Mouse (Mus musculus): Measurements from ENCODE around the gene Gal. TPM values are rescaled to one million over a fixed set of nuclear protein-coding genes. Genes with fewer than 3 reads are reported as not detected.

Gene Gal
- 10 to 100 TPM in 1 of 2 experiments, 1 to 10 TPM in 1; 9.1 to 12.4 TPM for total RNA-seq (2021)
- long read RNA-seq, experiment 1, transcript Gal-202 (6 exons, 788 nt), result major isoform, 17 of 19 reads
- long read RNA-seq, experiment 1, partial matches to known transcripts, result 2 of 19 reads
- long read RNA-seq, experiment 1, other reads (novel, unspliced or antisense), result 0 of 19 reads
- long read RNA-seq, experiment 2, transcript Gal-202 (6 exons, 788 nt), result major isoform, 14 of 14 reads
- long read RNA-seq, experiment 2, partial matches to known transcripts, result 0 of 14 reads
- long read RNA-seq, experiment 2, other reads (novel, unspliced or antisense), result 0 of 14 reads

DNA sequence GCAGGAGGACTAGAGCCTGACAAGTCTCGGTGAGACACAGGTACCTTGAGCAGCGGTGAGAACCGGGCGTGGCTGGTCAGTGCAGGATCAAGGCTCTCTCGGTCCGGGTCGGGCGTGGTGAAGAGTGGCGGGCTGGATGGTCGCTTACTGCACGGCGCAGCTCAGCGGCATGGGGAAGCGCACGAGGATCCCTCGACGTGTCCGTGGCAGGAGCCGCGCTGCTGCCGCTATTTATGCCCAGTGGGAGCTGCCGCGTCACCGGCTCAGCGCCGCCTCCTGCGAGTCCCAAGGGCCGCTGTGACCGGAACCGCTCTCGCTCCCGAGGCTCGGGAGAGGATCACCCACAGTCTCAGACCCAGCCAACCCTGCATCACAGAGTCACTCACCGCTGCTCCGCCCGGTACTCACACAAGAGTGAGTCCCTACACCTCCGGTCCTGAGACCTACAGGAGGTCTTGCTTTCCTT is at the start of gene Gal:
Gene Gal (minus strand): TSS at position 277 of the 466 bp plus-strand sequence.
- DNase-seq (ENCODE audit: low spot score in 2 of 2), result peak in 1 of 2 experiments; percentile 5

DNA sequence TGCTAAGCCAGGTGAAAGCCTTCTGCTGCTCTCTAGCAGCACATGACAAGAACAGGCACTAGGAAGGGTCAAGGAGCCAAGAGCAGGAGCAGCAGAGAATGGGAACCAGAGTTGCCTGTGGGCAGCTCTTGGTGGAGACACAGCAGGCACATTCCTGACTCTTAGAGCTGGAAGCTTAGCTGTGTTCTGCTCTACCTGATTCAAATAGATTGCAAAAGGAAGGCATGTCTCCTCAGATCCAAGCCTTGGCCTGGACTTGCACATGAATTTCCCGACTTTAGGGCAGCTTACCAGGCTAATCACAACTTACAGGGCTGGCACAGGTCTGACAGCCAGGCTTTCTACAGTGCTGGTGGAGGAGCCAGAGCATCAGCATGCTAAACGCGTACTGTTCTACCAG is 45.6 kb upstream of the Gal start:
- DNase-seq (ENCODE audit: low spot score in 2 of 2), result no peak

DNA sequence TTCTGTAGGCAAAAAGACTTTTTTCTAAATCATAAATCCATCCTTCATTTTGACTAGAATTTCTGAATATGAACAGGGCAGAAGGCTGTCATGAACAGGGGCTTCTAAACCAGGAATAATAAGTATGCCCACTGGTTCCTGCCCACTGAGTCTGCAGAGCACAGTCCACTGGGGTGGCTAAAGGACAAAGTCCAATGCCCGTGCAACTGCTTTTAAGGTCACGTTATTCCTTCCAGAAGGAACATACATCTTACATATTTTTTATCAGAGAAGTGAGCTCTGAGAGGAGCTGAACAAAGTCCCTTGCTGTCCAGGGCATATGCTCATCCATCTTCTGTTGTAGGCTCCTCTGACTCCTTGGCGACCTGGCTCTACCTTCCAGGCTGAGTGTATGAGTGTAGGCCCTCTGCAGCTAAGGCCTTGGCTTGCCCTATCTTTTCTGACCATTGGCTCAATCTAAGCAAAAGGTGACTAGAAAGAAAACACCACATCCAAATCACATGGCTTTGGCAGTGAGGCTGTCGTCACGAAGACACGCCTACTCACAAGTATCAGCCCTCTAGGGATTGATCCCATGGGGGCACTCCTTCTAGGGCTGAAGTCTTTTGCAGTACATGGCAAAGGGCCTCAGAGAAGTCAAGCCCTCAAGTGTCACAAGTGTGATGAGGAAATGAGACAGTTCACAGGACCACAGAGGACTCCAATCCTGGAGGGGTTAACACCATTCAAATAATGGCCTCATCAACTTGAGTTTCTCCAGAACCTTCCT is 44.2 kb upstream of the Gal start:
- no peak for DNase-seq (ENCODE audit: low spot score in 2 of 2)

DNA sequence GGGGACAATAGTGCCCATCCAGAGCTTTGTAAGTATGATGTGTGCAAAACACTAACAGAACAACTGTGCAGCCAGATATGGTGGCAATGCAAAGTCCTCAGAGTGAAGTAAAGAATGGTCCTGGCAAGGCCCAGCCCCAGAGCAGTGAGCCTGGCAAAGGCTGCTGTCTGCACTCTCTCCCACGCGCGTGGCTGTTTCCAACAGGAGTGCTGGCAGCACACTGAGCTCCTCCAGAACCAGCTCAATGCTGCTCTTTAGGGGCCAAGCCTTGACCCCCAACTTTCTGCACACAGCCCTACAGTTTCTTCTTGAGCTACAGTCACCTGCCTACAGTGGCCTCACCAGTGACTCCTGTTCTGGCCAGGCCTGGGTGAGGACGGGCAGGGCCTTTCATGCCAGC is 43.4 kb upstream of the Gal start:
- DNase-seq (ENCODE audit: low spot score in 2 of 2), result no peak

DNA sequence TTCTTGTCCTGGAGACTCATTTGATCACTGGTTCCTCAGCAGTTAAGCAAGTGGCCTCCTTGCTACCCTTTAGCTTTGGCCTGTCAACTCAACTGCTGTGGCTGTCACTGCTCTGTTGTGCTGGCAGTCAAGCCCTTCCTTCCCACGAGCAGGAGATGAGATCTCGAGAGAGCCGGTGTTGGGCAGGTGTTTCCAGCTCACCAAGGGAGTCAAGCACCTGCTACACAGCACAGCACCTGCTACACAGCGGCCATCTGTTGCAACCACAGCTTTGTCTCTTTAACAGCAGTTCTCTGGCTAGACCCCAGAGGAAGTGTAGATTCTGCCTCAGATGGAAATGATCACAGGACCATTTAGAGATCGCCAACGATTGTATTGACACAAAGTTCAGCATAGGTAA is 37.3 kb upstream of the Gal start:
- DNase-seq (ENCODE audit: low spot score in 2 of 2), result no peak

DNA sequence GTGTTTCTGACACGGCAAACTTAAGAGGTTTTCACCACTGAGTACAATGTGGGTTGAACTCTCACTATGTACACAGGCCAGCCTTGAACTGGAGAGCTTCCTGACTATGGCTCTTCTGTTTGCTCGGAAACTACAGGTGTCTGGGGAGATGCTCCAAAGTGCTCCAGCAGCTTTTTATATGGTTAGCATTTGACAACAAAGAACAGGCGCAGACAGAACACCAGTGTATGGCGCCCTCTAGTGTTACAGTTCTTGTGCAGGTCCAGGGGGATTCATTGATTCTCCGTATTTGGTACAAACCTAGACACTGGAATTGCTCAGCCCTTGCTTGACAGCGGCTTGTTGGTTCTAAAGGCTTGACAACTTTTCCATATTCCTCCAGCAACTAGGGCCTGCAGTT is 36.8 kb upstream of the Gal start:
- DNase-seq (ENCODE audit: low spot score in 2 of 2), result peak in 1 of 2 experiments; percentile 41

DNA sequence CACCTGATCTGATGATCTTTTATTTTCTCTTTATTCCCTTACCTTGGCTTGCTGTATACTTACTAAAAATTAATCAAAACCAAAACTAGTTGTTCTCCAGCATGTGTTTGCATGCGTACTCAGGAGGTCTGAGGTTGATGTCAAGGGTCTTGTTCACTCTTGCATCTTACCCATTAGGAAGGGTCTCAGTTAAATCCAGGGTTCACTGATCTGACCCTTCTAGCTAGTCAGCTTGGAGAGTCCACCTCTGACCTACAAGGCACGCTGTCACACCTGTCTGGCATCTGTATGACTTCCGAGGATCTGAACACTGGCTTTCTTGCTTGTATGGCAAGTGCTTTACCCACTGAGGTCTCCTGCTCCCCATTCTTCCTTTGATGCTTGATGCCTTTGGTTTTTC is 36.4 kb upstream of the Gal start:
- DNase-seq (ENCODE audit: low spot score in 2 of 2), result no peak

DNA sequence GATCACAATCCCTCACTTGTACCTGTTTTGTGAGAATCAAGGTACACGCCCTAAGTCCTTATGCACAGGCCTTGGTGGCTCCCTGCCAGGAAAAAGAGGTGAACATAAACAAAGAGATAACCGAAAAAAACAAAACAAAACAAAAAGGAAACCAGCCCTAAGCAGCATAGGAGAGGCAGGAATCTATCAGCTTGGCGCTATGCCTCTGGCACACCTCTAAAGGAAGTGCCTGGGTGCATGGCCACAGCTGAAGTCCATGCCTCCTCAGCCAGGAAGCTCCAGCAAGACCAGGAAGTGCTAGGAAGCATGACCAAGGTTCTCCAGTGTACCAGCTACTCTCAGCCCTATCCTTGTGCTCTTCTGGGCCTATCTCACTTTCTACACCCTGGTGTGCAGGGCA is 34.9 kb upstream of the Gal start:
- no peak for DNase-seq (ENCODE audit: low spot score in 2 of 2)

DNA sequence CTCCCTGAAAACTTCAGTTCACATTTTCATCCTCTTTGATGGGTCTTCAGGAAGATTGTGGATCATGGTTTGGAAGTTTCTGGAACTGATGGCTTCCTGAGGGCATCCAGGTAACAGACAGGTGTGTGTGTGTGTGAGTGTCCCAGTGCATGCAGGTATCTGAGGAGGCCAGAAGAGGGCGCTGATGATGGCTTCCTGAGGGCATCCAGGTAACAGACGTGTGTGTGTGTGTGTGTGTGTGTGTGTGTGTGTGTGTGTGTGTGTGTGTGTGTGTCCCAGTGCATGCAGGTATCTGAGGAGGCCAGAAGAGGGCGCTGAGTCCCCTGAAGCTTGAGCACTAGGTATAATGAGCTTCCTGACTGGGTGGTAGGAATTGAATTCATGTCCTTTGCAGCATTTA is 33.0 kb upstream of the Gal start:
- no peak for DNase-seq (ENCODE audit: low spot score in 2 of 2)

DNA sequence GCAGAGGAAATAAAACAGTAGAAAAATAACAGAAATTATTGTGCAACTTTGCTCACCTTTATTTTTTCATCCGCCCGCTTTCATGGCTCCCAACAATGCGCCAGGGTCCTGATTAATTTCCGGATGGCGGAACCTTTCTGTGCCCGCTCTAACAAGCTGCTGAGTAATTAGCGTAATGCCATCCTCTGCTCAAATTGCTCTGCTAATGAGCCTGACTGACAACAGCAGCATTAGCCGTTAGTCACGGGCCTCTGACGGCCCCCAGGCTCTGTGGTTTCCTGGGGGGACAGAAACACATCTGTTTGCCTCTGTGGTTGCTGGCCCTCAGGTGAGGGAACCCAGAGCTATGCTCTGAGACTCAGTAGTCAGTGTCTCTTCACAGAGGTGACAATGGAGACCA is 26.7 kb upstream of the Gal start:
- DNase-seq (ENCODE audit: low spot score in 2 of 2), result no peak

DNA sequence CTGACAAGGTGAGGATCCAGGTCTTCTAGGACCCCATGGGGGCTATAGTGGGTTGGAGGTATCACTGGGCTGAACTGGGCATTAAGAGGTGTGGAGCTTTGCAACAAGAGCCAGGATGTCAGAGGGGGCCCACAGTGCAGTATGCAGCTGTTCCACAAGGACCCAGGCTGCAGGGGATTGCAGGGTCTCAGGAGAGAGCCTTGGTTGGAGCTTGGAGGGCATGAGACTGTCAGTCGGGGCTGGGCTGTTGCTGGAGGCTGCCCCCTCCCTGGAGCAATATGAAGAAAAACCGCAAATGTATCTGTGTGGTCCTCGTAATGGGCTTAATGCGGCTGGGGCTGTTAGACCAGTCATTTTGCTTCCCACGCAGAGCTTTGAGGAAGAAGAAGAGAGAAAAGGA is 26.3 kb upstream of the Gal start:
- no peak for DNase-seq (ENCODE audit: low spot score in 2 of 2)

DNA sequence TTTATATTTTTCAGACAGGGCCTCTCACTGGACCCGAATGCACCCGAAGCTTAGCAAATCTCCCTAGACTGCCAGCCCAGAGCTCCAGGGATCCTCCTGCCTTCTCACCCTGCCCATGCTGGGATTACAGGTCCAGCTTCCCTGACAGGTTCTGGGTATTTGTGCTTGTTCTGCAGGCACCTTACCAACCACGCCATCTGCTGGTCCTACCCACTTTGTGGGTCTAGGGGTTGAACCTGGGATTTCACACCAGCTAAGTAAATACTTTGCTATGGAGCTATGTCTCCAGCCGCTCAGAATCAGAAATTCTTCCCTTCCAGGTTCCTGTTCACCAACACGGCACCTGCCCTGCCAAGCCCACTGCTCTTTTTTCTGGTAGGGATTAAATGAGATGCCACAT is 23.6 kb upstream of the Gal start:
- DNase-seq (ENCODE audit: low spot score in 2 of 2), result no peak

DNA sequence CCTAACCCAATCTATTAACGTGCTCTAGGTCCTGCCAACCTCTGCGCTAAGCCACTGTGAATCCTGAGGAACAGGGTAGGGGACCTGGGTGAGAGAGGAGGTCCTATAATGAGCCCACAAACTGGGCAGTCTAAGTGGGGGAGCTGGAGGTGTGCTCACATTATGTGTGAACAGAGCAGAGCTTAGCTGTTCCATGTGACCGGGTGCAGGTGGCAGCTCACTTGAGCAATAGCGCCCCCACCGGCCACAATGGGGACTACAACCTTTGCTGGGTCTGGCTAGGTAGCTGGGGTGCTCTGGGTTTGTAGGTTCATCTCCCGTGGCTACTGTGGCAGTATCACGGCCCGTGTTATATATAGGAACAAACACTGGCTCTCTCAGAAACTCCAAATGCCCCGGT is 22.5 kb upstream of the Gal start:
- no peak for DNase-seq (ENCODE audit: low spot score in 2 of 2)

DNA sequence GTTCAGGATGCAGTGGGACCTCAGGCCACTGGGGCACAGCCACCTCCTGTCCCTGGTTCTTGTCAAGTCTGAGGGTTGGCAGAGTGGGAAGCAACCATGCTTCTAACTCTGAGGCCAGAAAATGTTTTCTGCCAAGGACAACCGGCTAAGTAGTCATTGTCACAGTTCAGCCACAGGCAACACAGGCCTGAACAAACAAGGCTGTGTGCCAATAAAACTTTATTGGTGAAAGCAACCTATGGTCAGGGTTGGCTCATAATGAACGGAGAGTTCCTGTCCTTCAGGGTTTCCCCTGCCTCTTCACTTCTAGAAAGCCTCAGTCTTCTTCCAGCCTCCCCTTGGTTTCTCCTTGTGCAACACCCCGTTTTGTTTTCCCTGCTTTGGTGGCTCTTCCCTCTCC is 21.5 kb upstream of the Gal start:
- no peak for DNase-seq (ENCODE audit: low spot score in 2 of 2)

DNA sequence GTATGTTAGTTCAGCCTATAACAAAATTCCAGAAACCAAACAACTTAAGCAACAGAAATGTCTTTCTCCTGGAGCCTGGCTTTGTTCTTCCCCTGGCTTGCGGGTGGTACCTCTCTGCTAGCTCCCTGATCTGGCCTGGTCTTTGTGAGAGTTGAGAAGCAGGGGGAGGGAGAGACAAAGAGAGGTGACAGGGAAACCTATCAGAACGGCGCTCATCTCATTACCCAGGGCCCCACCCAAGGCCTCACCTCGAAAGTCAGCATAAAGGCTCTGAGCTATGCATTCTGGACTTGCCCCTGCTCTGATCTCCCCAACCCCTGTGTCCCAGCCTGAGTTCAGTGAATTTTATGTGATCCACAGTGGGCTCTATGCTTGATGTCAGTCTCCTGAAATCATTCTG is 20.3 kb upstream of the Gal start:
- DNase-seq (ENCODE audit: low spot score in 2 of 2), result no peak

DNA sequence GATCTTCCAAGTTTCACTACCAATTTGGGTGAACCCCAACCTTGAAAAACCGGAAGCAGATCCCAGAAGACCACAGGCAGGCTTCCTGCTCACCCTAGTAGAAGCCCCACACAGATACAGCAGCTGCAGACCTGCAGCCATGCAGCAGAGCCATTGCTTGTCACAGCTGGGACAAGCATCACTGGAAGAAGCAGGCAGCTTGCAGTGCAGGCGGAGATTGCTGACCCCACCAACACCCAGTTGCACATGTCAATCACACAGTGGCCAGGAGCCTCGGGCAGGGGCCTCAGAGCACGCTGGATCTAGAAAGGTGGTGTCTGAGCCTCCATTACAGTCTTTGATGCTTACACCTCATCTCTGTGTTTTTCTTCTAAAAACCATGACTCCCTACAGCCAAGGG is 19.8 kb upstream of the Gal start:
- DNase-seq (ENCODE audit: low spot score in 2 of 2), result no peak

DNA sequence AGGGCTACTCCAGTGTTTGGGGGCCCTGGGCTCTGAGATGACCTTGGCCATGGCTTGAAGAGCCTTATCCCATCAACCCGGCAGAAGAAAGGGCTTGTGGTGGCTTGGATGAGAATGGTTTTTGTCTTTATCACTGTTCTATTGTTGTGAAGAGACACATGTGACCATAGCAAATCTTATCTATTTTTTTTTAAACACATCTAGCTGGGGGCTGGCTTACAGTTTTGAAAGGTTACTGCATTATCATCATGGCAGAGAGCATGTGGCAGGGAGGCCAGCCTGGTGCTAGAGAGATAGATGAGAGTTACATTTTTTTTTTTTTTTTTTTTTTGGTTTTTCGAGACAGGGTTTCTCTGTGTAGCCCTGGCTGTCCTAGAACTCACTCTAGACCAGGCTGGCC is 17.6 kb upstream of the Gal start:
- DNase-seq (ENCODE audit: low spot score in 2 of 2), result no peak

DNA sequence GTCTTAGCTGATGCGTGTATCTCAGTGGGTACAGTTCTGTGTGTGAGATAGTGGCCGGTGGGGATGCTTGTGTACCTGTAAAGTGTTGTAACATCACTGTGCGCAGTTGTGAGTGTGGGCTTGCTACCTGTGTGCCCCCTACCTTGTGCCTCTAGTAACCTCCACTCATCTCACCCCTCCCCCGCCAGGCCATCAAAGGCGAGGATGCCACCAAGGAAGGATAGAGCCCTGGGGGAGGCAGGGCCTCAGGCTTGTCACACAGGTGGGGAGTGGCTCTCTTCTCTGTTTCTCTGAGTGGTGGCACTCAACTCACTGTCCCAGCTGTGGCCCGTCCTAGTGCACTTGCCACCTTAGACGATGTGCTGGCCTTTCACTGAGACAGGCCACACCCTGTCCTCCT is 16.7 kb upstream of the Gal start:
- no peak for DNase-seq (ENCODE audit: low spot score in 2 of 2)

DNA sequence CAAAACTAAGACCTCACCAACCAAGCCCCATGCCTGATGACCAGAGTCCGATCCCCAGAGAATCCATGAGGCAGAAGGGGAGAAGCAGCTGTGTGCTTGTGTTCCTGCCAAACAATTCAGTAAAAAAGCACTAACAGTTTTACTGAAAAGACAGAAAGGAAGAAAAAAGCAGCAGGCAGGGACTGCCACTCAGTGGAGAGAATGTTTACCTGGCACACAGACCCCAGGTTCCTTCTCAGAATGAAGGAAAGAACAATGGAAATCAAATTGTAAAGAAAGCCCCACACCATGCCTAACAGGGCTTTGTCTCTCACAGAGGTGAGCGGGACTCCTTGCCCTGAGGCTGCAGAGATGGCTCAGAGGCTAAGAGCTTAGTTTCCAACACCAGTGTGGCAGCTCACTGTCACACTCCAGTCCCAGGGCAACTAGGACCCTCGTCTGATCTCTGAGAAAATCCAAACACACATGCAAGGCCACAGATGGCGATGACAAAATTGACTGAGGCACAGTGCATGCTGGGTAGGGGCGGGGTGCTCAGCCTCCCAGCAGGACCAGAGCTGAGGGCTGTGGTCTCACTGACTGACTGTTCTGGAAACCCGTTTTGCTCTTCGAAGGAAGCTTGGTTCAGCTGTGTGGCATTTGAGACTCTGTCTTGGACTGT is 14.9 kb upstream of the Gal start:
- DNase-seq (ENCODE audit: low spot score in 2 of 2), result no peak

DNA sequence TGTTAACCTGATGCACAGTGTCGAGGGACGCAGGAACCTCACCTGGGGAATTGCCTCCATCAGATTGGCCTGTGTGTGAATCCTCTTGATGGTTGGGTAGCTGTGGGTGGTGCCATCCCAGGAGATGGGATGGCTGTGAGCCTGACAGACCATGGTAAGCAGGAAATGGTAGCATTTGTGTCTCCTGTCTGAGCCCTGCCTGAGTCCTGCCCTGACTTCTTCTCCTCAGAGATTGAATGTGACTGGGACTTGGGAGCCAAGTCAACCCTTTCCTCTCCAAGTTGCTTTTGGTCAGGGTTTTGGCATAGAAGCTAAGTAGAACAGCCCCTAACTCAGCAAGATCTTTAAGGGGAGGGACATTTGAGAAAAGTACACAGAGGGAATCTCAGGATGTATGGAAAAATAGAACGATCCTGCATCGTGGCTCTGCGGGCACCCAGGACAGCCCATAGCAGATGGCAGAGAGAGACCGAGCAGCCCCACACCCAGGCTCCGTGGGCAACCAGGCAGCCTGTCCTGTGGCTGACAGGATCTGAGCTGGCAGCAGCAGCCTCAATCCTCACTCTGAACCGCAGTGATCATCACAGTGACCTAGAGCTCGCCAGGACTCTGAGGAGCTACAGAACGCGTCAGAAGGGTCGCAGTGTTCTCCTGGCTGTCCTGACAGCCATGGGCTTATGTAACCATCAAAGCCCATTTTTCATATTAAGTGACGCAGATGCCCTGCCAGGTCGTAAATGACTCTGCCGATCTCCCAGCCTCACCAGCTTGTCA is 13.9 kb upstream of the Gal start:
- DNase-seq (ENCODE audit: low spot score in 2 of 2), result no peak

DNA sequence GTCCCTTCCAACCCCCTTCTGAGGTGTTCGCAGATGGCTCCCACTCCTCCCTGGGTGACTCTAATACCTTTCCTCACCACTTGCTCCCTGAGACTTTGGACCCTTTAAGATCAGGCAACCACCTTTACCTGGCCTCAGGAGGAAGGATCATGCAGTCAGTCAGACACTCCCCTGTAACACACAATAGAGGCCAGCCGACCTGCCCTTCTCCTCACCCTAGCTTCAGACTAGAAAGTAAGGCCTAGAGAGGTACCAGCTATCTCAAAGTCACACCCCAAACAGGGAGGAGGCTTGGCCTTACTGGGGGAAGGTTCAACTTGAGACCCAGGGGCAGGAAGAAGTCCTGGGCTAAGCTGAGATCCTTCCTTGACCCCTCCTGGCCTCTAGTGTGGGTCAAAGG is 9.9 kb upstream of the Gal start:
- no peak for DNase-seq (ENCODE audit: low spot score in 2 of 2)

DNA sequence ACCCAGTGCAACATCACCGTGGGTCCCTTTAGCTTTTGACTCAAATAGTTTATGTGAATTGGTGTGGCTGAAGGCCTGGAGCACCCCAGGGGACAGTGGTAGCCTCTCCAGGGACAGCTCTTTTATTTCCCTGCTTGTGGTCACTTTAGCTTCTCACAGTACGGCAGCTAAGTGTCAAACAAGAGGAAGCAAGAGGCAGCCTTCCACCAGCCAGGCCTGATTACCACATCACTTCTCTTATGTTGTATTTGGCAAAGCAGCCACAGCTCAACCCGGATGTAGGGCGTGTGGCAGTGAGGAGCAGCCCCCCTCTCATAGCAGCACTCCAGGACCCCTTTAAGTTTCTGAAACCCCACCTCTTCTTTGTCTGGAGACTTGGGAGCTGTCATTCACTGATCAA is 8.6 kb upstream of the Gal start:
- DNase-seq (ENCODE audit: low spot score in 2 of 2), result no peak

All from adrenal gland, postnatal 4 days (tissue).